Mouse (Mus musculus): Measurements from ENCODE around the gene Cep95. TPM values are rescaled to one million over a fixed set of nuclear protein-coding genes. Genes with fewer than 3 reads are reported as not detected.
A peak's percentile ranks its signal among the peaks of the same experiment; 100 is the strongest.

Gene Cep95
- polyA plus RNA-seq, 1 experiment from 2014 or later: 19.4 TPM

GRCm38 (mm10) chr11:106820972-106821371 lies 31.9 kb downstream of the Cep95 start:
- no peak for TF ChIP-seq CTCF (IDR thresholded peaks at IDR 0.05)
- H3K27me3 ChIP-seq: no peaks in the 10 kb centered on the region
- ChIA-PET POLR2A (no interaction called here), CTCF (no interaction called here)
- DNase-seq (ENCODE audit: low read depth, low spot score): no peak
- in situ Hi-C loops (cut with MboI; ENCODE audit: low pct_unique_long_range_greater_than_20kb): no loop called here
- ATAC-seq: no peak

- ATAC-seq: no peak
- CTCF ChIA-PET: no interaction called here
- H3K27me3 ChIP-seq: no peaks in the 10 kb centered on the region
- POLR2A ChIA-PET: interaction anchor here (0.6 to 0.7 kb wide), 2 partner anchors 150 to 391 kb away, joined by 3 to 6 read pairs; no protein-coding TSS in a partner anchor
- no peak for DNase-seq (ENCODE audit: low read depth, low spot score)
- no peak for TF ChIP-seq CTCF (IDR thresholded peaks at IDR 0.05)
- in situ Hi-C loops (cut with MboI; ENCODE audit: low pct_unique_long_range_greater_than_20kb): no loop called here
Observed at GRCm38 (mm10) chr11:106821397-106821796, 32.3 kb downstream of the Cep95 start.

DNA sequence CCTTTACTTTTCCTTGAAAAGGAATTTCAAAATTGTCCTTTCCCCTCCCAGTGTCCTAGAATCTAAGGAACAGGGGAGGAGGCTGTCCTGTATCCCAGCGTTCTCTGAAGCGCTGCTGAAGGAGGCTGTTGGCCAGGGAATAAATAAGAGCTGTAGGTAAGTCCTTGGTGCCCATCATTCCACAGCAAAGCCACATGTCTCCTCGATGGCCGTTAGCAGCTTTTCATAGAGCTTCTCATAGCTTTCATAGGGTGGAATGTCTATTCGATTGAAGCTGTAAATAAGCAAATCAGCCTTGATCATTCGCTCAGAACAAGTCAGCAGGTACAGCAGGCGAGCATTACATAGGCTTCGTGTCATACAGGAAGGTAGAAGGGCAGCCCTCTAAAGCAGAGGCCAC lies 33.4 kb downstream of the Cep95 start:
- no peak for TF ChIP-seq CTCF (IDR thresholded peaks at IDR 0.05)
- no peaks in the 10 kb centered on the region for H3K27me3 ChIP-seq
- ChIA-PET POLR2A (interaction anchor here (1.4 kb wide), 1 partner anchor 18 kb away, joined by 4 read pairs; no protein-coding TSS in a partner anchor), CTCF (interaction anchor here (1.3 kb wide), 1 partner anchor 11 kb away, joined by 5 read pairs; no protein-coding TSS in a partner anchor)
- ATAC-seq (no peak), DNase-seq (ENCODE audit: low read depth, low spot score) (no peak)
- in situ Hi-C loops (cut with MboI; ENCODE audit: low pct_unique_long_range_greater_than_20kb): no loop called here

- DNase-seq (ENCODE audit: low read depth, low spot score) (no peak), ATAC-seq (no peak)
- CTCF ChIA-PET: interaction anchor here (1.3 kb wide), 1 partner anchor 10 kb away, joined by 5 read pairs; no protein-coding TSS in a partner anchor
- in situ Hi-C loops (cut with MboI; ENCODE audit: low pct_unique_long_range_greater_than_20kb): no loop called here
- POLR2A ChIA-PET: interaction anchor here (1.4 kb wide), 1 partner anchor 17 kb away, joined by 4 read pairs; no protein-coding TSS in a partner anchor
- no peaks in the 10 kb centered on the region for H3K27me3 ChIP-seq
- TF ChIP-seq CTCF (IDR thresholded peaks at IDR 0.05): no peak
Observed at GRCm38 (mm10) chr11:106822911-106823310, 33.9 kb downstream of the Cep95 start.

DNA sequence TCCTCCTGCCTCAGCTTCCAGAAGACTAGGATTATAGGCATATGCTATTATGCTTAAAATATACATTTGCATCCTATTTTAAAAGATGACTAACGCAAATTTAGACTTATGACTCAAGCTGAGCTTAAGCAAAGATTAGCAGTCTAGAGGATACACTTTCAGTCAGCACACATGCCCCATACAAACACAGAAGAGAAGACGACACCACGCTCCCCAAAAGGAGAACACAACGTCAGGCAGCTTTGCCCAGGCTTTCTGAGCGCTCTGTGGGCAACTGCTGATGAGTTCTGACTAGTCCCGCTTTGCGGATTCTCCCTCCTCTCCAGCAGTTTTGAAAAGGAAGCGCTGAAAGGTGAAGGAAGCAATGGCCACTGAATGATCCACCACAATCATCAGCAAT lies 34.7 kb downstream of the Cep95 start:
- POLR2A ChIA-PET: interaction anchor here (0.7 to 1.4 kb wide), 2 partner anchors 8 to 677 kb away, joined by 5 to 7 read pairs; no protein-coding TSS in a partner anchor
- in situ Hi-C loops (cut with MboI; ENCODE audit: low pct_unique_long_range_greater_than_20kb): no loop called here
- ATAC-seq: no peak

GRCm38 (mm10) chr11:106824403-106824802 lies 35.4 kb downstream of the Cep95 start:
- CTCF ChIA-PET: no interaction called here
- ATAC-seq (no peak), DNase-seq (ENCODE audit: low read depth, low spot score) (no peak)
- TF ChIP-seq CTCF (IDR thresholded peaks at IDR 0.05): no peak
- H3K27me3 ChIP-seq: no peaks in the 10 kb centered on the region
- in situ Hi-C loops (cut with MboI; ENCODE audit: low pct_unique_long_range_greater_than_20kb): no loop called here
- POLR2A ChIA-PET: interaction anchor here (0.6 to 1.4 kb wide), 2 partner anchors 8 kb away, joined by 4 to 5 read pairs; no protein-coding TSS in a partner anchor

More for the DNA sequence above, 34.7 kb downstream of the Cep95 start:
- no peak for DNase-seq (ENCODE audit: low read depth, low spot score)
- TF ChIP-seq CTCF (IDR thresholded peaks at IDR 0.05): no peak
- CTCF ChIA-PET: no interaction called here
- no peaks in the 10 kb centered on the region for H3K27me3 ChIP-seq

DNA sequence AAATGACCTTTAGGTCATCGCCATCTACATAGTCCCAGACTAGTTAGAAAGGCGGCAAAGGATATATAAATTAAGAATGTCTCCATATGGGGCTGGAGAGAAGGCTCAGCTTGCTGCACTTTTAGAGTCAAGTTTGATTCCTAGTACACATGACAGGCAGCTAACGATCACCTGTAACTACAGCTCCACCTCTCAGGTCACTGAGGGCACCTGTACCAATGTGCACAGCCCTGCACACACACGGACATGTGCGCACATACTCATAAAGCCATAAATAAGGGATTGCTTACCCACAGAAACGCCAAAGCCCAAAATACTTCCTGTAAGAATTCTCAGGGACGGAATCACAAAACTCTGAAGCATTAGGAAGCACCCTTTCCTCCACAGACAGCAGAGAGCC lies 39.0 kb downstream of the Cep95 start:
- in situ Hi-C loops (cut with MboI; ENCODE audit: low pct_unique_long_range_greater_than_20kb): no loop called here
- ChIA-PET CTCF (interaction anchor here (1.3 kb wide), 1 partner anchor 12 kb away, joined by 4 read pairs; no protein-coding TSS in a partner anchor), POLR2A (no interaction called here)
- ATAC-seq: no peak
- no peak for TF ChIP-seq CTCF (IDR thresholded peaks at IDR 0.05)
- DNase-seq (ENCODE audit: low read depth, low spot score): no peak
- no peaks in the 10 kb centered on the region for H3K27me3 ChIP-seq

GRCm38 (mm10) chr11:106842002-106842401 lies 53.0 kb downstream of the Cep95 start:
- TF ChIP-seq CTCF (IDR thresholded peaks at IDR 0.05): no peak
- in situ Hi-C loops (cut with MboI; ENCODE audit: low pct_unique_long_range_greater_than_20kb): no loop called here
- ATAC-seq (no peak), DNase-seq (ENCODE audit: low read depth, low spot score) (no peak)
- no peaks in the 10 kb centered on the region for H3K27me3 ChIP-seq
- POLR2A ChIA-PET: no interaction called here
- CTCF ChIA-PET: no interaction called here

DNA sequence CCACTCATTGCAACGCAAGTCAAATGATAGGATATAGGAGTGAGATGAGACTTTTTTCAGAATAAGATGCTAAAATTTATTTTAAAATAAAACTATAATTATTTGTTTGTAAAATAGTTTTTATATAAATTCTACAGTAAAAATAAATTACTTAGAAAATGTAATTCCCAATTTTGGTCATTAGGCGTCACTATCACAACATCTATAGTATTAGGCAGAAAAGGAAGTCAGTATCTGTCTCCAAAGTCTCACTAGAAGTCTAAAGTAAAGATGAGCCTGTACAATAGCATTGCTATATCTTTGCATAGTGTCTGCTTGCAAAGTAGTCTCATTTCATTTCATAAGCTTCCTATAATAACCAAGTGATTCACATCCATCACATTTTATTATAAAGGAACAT lies 62.4 kb downstream of the Cep95 start:
- TF ChIP-seq CTCF (IDR thresholded peaks at IDR 0.05): peak; percentile 38
- ChIA-PET CTCF (interaction anchor here (0.6 to 1.6 kb wide), 4 partner anchors 11 to 124 kb away, joined by 3 to 4 read pairs (median 3); no protein-coding TSS in a partner anchor), POLR2A (no interaction called here)
- no peaks in the 10 kb centered on the region for H3K27me3 ChIP-seq
- no peak for DNase-seq (ENCODE audit: low read depth, low spot score)
- in situ Hi-C loops (cut with MboI; ENCODE audit: low pct_unique_long_range_greater_than_20kb): no loop called here
- no peak for ATAC-seq

Other genes with a start within 250 kb of the Cep95 start
- 16.0 TPM for gene Tex2, start 175.8 kb upstream of the Cep95 start, polyA plus RNA-seq (2021)
- 0.05 TPM for gene Pecam1, start 38.6 kb upstream of the Cep95 start, polyA plus RNA-seq (2021)
- gene Milr1, start 38.0 kb upstream of the Cep95 start, polyA plus RNA-seq (2021): 0.59 TPM
- gene Polg2, start 9.7 kb upstream of the Cep95 start, polyA plus RNA-seq (2021): 8.6 TPM
- 757 TPM for gene Ddx5, start 67 bp upstream of the Cep95 start, polyA plus RNA-seq (2021)
- 38.0 TPM for gene Smurf2, start 131.5 kb downstream of the Cep95 start, polyA plus RNA-seq (2021)
- 33.7 TPM for gene Kpna2, start 210.3 kb downstream of the Cep95 start, polyA plus RNA-seq (2021)
- gene 1810010H24Rik, start 236.4 kb downstream of the Cep95 start, polyA plus RNA-seq (2021): 2.5 TPM